Mouse (Mus musculus) E14TG2a.4 (cell line): ENCODE measurements around the gene Nlrp5.
"Not testable (repeated sequence)": the region's sequence is repeated elsewhere in the genome, so short reads cannot be mapped to it uniquely, and the experiment has no call there.

ENCODE experiments used
- CTCF ChIP-seq: conservative IDR thresholded peaks from 2 replicates; pipeline ENCODE4 v1.5.1; 2014; ENCODE audit warnings: low read length
- NANOG ChIP-seq: IDR thresholded peaks from 2 replicates; pipeline ENCODE4 v1.6.1; 2014; ENCODE audit warnings: borderline replicate concordance, low read length, mixed read lengths

- TF ChIP-seq CTCF, NANOG: not testable (repeated sequence)
Measured at GRCm38 (mm10) chr7:23358311-23358710, 27.4 kb upstream of the Nlrp5 start.
